Mouse (Mus musculus) midbrain, postnatal 0 days (tissue): Measurements from ENCODE around the gene Olfr1360. TPM values are rescaled to one million over a fixed set of nuclear protein-coding genes. Genes with fewer than 3 reads are reported as not detected.
"Not testable (repeated sequence)": the region's sequence is repeated elsewhere in the genome, so short reads cannot be mapped to it uniquely, and the experiment has no call there.

ENCODE experiments used
- ATAC-seq: fragments of 200-750 bp; cut with Nextera tagmentation; 2 replicates; pipeline ENCODE4 v1.8.0; 2017; ENCODE audit warnings: moderate number of reproducible peaks, mild to moderate bottlenecking, moderate TSS enrichment, moderate library complexity; ENCODE audit not compliant: low FRiP score
- DNase-seq: peaks from one replicate; pipeline ENCODE4 v3.0.0-alpha.2; 2015; ENCODE audit warnings: low spot score
- H3K27ac ChIP-seq: fragments of 300-500 bp; sonication (generic); 2 replicates; pipeline ENCODE4 v1.5.1; 2014; ENCODE audit warnings: low read depth, mild to moderate bottlenecking, low read length, mixed read lengths
- H3K27me3 ChIP-seq: fragments of 300-500 bp; sonication (generic); 2 replicates; pipeline ENCODE4 v1.6.1; 2014; ENCODE audit warnings: low read length, control low read depth, mixed read lengths; ENCODE audit not compliant: insufficient read depth
- H3K36me3 ChIP-seq: fragments of 300-500 bp; sonication (generic); 2 replicates; pipeline ENCODE4 v1.6.1; 2014; ENCODE audit warnings: low read length, control low read depth, mixed read lengths; ENCODE audit not compliant: insufficient read depth
- H3K4me1 ChIP-seq: fragments of 300-500 bp; sonication (generic); 2 replicates; pipeline ENCODE4 v1.6.1; 2014; ENCODE audit warnings: mild to moderate bottlenecking, control low read depth, antibody characterized with exemption, low read length, mixed read lengths; ENCODE audit not compliant: insufficient read depth
- H3K4me2 ChIP-seq: fragments of 300-500 bp; sonication (generic); 2 replicates; pipeline ENCODE4 v1.6.1; 2014; ENCODE audit warnings: low read depth, mild to moderate bottlenecking, low read length, mixed read lengths; ENCODE audit not compliant: poor library complexity, severe bottlenecking
- H3K4me3 ChIP-seq: fragments of 300-500 bp; sonication (generic); 2 replicates; pipeline ENCODE4 v1.5.1; 2014; ENCODE audit warnings: low read depth, mild to moderate bottlenecking, low read length, moderate library complexity
- H3K9ac ChIP-seq: fragments of 300-500 bp; sonication (generic); replicated peaks from 2 replicates; pipeline ENCODE4 v1.6.1; 2014; ENCODE audit warnings: mild to moderate bottlenecking, low read length, moderate library complexity, mixed read lengths; ENCODE audit not compliant: poor library complexity, severe bottlenecking
- H3K9me3 ChIP-seq: fragments of 300-500 bp; sonication (generic); 2 replicates; pipeline ENCODE4 v1.6.1; 2016; ENCODE audit warnings: low read length, control low read depth
- CTCF ChIP-seq: IDR thresholded peaks from 2 replicates; pipeline ENCODE4 v1.5.1; 2016; ENCODE audit warnings: antibody characterized with exemption, mild to moderate bottlenecking
- WGBS: fragments of 180-500 bp; shearing (Covaris S2); extraction: QIAGEN DNeasy Blood & Tissue Kit; methylation state at CpG from one replicate; pipeline ENCODE4 v1.1.7; 2014; 5-methylcytosine and 5-hydroxymethylcytosine counted together
- polyA plus RNA-seq: library from polyadenylated mRNA; unstranded; fragments of >200 nt; fragmentation: Nextera tagmentation; extraction: Ambion mirVana; gene quantifications from 2 replicates; pipeline ENCODE4 v1.2.1, GENCODE M21; 2015
- total RNA-seq: library from RNA; depleted of rRNA; stranded (reverse); fragments of >200 nt; gene quantifications from 2 replicates; pipeline ENCODE4 v1.2.3, GENCODE M21; 2014

The Olfr1360 gene
- total and polyA plus RNA-seq, 2 experiments from 2014 or later: not detected

DNA sequence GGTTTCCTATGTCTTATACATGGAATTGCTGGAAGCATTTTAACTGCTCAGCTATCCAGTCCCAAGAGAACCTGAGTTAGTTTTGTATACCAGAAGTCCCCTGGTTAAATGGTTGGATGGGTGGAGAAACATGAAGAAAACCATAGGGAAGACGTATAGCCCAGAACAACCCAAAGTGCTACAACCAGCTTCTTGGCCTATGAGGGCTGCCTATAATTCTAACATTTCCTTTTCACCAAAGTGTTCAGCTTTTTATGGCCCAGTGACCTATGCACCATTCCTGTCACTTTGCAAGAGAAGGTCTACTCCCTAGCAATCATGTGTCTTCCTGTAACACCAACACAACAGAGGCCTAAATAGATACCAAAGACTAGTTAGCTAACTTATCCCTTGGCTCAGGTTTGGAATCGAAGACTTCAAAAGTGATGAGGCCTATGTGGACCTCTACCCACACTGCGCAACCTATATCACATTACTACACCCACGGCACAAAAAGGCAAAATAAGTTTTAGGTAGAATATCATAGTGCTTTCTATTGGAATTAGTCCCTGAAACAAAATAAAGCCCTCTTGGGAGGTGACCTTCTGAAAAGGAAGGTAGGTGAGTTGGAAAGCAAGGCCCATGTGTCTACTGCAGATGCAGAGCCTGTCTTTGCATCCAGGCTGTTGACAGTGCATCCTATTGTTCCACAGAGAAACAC is 41.3 kb upstream of the Olfr1360 start:
- Histone ChIP-seq H3K9ac (no peak overlapping the region; the same call in 1 of the 2 replicates), H3K36me3 (no peaks in the 10 kb centered on the region), H3K27ac (no peak overlapping the region), H3K4me3 (peak overlapping the region; percentile 38), H3K4me2 (peak overlapping the region; percentile 54), H3K27me3 (no peaks in the 10 kb centered on the region), H3K9me3 (no peaks in the 10 kb centered on the region), H3K4me1 (peaks cover 2% of the 10 kb centered on the region)
- no peak for DNase-seq
- WGBS: 63% methylated on average over 4 of the region's 4 CpGs
- no peak for TF ChIP-seq CTCF
- no peak for ATAC-seq

DNA sequence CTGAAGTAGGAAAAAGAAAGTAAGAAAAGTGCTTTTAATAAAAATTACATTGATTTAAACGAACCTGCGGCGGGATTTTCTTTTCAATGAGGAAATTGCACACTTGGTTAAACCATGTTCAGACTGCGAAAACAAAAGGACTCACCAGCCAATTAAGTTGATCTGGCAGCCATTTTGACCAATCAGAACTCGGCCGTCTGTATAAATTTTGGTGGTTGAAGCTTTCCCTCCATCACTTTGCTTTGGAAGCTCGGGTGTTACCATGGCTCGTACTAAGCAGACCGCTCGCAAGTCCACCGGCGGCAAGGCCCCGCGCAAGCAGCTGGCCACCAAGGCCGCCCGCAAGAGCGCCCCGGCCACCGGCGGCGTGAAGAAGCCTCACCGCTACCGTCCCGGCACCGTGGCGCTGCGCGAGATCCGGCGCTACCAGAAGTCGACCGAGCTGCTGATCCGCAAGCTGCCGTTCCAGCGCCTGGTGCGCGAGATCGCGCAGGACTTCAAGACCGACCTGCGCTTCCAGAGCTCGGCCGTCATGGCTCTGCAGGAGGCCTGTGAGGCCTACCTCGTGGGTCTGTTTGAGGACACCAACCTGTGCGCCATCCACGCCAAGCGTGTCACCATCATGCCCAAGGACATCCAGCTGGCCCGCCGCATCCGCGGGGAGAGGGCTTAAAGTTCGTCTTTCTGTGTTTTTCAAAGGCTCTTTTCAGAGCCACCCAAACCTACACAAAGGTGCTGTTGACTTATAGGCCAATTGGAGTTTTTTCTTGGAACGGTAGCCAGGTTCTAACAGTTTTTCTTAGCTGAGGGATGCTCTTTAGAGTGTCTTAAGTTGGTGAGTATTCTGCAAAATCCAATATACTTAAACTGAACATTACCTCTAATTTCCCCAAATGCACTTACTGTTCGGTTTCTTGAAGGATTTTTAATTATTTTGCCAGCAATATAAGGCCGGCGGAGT is 40.5 kb upstream of the Olfr1360 start, which contains the start of gene Hist1h3h:
Hist1h3h (plus strand) TSS at position 263 of the 961 bp plus-strand sequence.
- ATAC-seq (peak; percentile 45), DNase-seq (peak; percentile 96)
- H3K9me3 ChIP-seq, H3K36me3 ChIP-seq, H3K27me3 ChIP-seq, H3K4me1 ChIP-seq: not testable (repeated sequence)
- H3K27ac ChIP-seq: peak within 1 kb of the TSS; percentile 71
- H3K4me2 ChIP-seq: peak within 1 kb of the TSS; percentile 73
- peak within 1 kb of the TSS; percentile 38 for H3K4me3 ChIP-seq
- H3K9ac ChIP-seq: peak within 1 kb of the TSS; percentile 50; the same call in 1 of the 2 replicates
- under 1% methylated on average over 24 of the region's 56 CpGs for WGBS

DNA sequence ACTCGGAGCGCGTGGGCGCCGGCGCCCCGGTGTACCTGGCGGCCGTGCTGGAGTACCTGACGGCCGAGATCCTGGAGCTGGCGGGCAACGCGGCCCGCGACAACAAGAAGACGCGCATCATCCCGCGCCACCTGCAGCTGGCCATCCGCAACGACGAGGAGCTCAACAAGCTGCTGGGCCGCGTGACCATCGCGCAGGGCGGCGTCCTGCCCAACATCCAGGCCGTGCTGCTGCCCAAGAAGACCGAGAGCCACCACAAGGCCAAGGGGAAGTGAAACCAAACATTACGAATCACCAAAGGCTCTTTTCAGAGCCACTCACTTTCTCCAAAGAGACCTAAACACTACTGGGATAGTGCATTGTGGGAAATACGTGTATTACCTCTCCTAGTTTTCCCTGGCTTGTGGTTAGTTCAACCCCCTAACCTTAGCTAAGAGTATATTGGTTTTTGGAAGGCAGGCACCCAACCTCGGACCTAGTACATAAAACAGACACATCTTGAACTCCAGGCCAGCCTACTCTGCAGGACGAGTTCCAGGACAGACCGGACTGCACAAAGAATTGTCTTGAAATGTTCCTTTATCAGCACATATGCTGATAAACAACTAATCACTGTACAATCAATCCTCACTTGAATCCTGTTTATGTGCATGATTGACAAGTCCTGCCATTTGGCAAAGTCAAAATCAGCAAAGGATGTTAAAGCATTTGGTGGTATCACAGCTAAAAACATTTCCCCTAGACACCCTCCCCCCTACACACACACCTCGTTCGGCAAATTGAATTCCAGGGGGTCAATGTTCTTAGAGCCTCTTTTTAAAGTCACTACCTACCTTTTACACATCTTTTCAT is 39.6 kb upstream of the Olfr1360 start:
- Histone ChIP-seq H3K4me2 (peak overlapping the region; percentile 73), H3K9ac (peak overlapping the region; percentile 50; the same call in 1 of the 2 replicates), H3K4me3 (peak overlapping the region; percentile 38), H3K27ac (peak overlapping the region; percentile 71)
- not testable (repeated sequence) for DNase-seq, H3K36me3 ChIP-seq, H3K4me1 ChIP-seq, H3K27me3 ChIP-seq, H3K9me3 ChIP-seq
- under 1% methylated on average over 10 of the region's 38 CpGs for WGBS
- peak; percentile 50 for ATAC-seq

DNA sequence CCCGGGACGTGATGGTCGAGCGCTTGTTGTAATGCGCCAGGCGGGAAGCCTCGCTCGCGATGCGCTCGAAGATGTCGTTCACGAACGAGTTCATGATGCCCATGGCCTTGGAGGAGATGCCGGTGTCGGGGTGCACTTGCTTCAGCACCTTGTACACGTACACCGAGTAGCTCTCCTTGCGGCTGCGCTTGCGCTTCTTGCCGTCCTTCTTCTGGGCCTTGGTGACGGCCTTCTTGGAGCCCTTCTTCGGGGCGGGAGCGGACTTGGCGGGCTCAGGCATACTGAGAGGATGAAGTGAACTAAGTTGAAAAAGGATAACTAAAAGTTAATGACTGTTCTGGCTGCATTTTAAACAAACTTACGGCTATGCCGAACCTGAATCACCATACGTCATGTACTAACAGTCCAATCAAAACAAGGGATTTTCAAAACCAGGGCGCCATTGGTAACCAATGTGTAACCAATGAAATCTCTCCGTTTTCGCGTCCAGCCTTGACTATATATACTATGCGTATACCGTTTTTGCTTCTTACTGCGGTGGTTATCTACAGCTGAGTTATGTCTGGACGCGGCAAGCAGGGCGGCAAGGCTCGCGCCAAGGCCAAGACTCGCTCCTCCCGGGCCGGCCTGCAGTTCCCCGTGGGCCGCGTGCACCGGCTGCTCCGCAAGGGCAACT is 38.8 kb upstream of the Olfr1360 start, which contains the start of the genes Hist1h2bl and Hist1h2ai:
Hist1h2bl (minus strand) TSS at position 280 of the 676 bp plus-strand sequence.
Hist1h2ai (plus strand) TSS at position 559 of the 676 bp plus-strand sequence.
- Histone ChIP-seq H3K4me2 (peak within 1 kb of the TSS; percentile 73), H3K4me3 (peak within 1 kb of the TSS; percentile 38), H3K27ac (peak within 1 kb of the TSS; percentile 71), H3K9ac (peak within 1 kb of the TSS; percentile 50; the same call in 1 of the 2 replicates)
- not testable (repeated sequence) for H3K36me3 ChIP-seq, H3K9me3 ChIP-seq, H3K27me3 ChIP-seq, H3K4me1 ChIP-seq
- DNase-seq: peak; percentile 98
- under 1% methylated on average over 24 of the region's 50 CpGs for WGBS
- peak; percentile 96 for ATAC-seq
